Mouse (Mus musculus): ENCODE results near the gene Ppp1r12b.

GRCm38 (mm10) chr1:134708801-134709385, 246.8 kb downstream of the Ppp1r12b start:
- TF ChIP-seq ZNF384 (IDR thresholded peaks at IDR 0.05; ENCODE audit: low read depth, low read length) (no peak), ZC3H11A (IDR thresholded peaks at IDR 0.05; ENCODE audit: borderline replicate concordance, low read depth, low read length) (no peak), MAFK (IDR thresholded peaks at IDR 0.05; ENCODE audit: insufficient read depth, low read depth, low read length) (no peak), CHD2 (IDR thresholded peaks at IDR 0.05; ENCODE audit: low read depth, low read length) (no peak), HCFC1 (IDR thresholded peaks at IDR 0.05; ENCODE audit: borderline replicate concordance, insufficient read depth, low read length) (no peak)

Measured in ES-E14 (cell line).